Mouse (Mus musculus) hindbrain, embryonic 13.5 days (tissue): ENCODE data around the gene Arhgap21. TPM values are rescaled to one million over a fixed set of nuclear protein-coding genes. Genes with fewer than 3 reads are reported as not detected.

Experiments
- ATAC-seq: fragments of 200-750 bp; cut with Nextera tagmentation; 2 replicates; pipeline ENCODE4 v1.8.0; 2017; ENCODE audit warnings: moderate TSS enrichment; ENCODE audit not compliant: low FRiP score
- H3K27ac ChIP-seq: fragments of 300-500 bp; sonication (generic); 2 replicates; pipeline ENCODE4 v1.5.1; 2015; ENCODE audit warnings: inconsistent platforms, mild to moderate bottlenecking, moderate library complexity
- H3K27me3 ChIP-seq: fragments of 300-500 bp; sonication (generic); 2 replicates; pipeline ENCODE4 v1.6.1; 2015; ENCODE audit warnings: mild to moderate bottlenecking, inconsistent platforms
- H3K36me3 ChIP-seq: fragments of 300-500 bp; sonication (generic); 2 replicates; pipeline ENCODE4 v1.6.1; 2015; ENCODE audit warnings: mild to moderate bottlenecking, inconsistent platforms
- H3K4me1 ChIP-seq: fragments of 300-500 bp; sonication (generic); replicated peaks from 2 replicates; pipeline ENCODE4 v1.6.1; 2015; ENCODE audit warnings: inconsistent platforms
- H3K4me2 ChIP-seq: fragments of 300-500 bp; sonication (generic); 2 replicates; pipeline ENCODE4 v1.6.1; 2015; ENCODE audit warnings: inconsistent platforms, mild to moderate bottlenecking, moderate library complexity
- H3K4me3 ChIP-seq: fragments of 300-500 bp; sonication (generic); 2 replicates; pipeline ENCODE4 v1.5.1; 2015; ENCODE audit warnings: mild to moderate bottlenecking, inconsistent platforms
- H3K9ac ChIP-seq: fragments of 300-500 bp; sonication (generic); 2 replicates; pipeline ENCODE4 v1.6.1; 2015; ENCODE audit warnings: mild to moderate bottlenecking, inconsistent platforms
- H3K9me3 ChIP-seq: fragments of 300-500 bp; sonication (generic); 2 replicates; pipeline ENCODE4 v1.6.1; 2016; ENCODE audit warnings: inconsistent platforms
- WGBS: fragments of 180-500 bp; shearing (Covaris S2); methylation state at CpG from one replicate; pipeline ENCODE4 v1.1.7; 2015; 5-methylcytosine and 5-hydroxymethylcytosine counted together
- polyA plus RNA-seq: library from polyadenylated mRNA; unstranded; fragments of >200 nt; fragmentation: Nextera tagmentation; extraction: Ambion mirVana; gene quantifications from 2 replicates; pipeline ENCODE4 v1.2.1, GENCODE M21; 2015

Gene Arhgap21
- polyA plus RNA-seq, 1 experiment from 2014 or later, result 35.6 TPM

GRCm38 (mm10) chr2:20924938-20925337, 43.7 kb downstream of the Arhgap21 start:
- ATAC-seq, result no peak
- no peak overlapping the region for H3K9ac ChIP-seq
- no peak overlapping the region for H3K4me2 ChIP-seq
- H3K9me3 ChIP-seq, result no peaks in the 10 kb centered on the region
- no peak overlapping the region for H3K4me3 ChIP-seq
- peaks cover 22% of the 10 kb centered on the region for H3K4me1 ChIP-seq
- H3K27me3 ChIP-seq, result no peaks in the 10 kb centered on the region
- H3K36me3 ChIP-seq, result no peaks in the 10 kb centered on the region
- WGBS, result 57% methylated on average over 1 of the region's 1 CpGs
- H3K27ac ChIP-seq, result no peak overlapping the region

DNA sequence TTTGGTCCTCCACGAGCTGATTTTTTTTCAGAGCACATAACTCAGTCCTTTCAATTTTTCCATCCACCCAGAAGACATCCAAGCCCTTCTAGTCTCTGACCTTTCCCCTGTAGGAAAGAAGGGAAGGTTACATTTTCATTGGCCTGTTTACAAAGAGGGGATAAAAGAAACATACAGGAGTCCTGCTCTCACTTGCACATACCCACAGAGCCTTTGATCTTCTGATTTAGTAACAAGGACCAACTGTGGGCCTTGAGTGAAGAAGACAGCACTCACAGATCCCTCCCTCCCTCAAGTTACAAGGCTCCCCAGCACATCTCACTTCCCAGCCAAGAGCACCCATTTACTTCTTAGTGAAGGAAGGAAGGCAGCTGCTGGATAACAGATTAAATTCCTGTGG, 46.3 kb downstream of the Arhgap21 start:
- Histone ChIP-seq H3K36me3 (no peaks in the 10 kb centered on the region), H3K9ac (no peak overlapping the region), H3K4me1 (peaks cover 22% of the 10 kb centered on the region), H3K4me2 (no peak overlapping the region), H3K9me3 (no peaks in the 10 kb centered on the region), H3K4me3 (no peak overlapping the region), H3K27me3 (no peaks in the 10 kb centered on the region), H3K27ac (no peak overlapping the region)
- ATAC-seq, result no peak
- WGBS, result 3% methylated on average over 1 of the region's 1 CpGs

- ATAC-seq, result no peak
These were observed 47.1 kb downstream of the Arhgap21 start for GRCm38 (mm10) chr2:20921558-20921957.

DNA sequence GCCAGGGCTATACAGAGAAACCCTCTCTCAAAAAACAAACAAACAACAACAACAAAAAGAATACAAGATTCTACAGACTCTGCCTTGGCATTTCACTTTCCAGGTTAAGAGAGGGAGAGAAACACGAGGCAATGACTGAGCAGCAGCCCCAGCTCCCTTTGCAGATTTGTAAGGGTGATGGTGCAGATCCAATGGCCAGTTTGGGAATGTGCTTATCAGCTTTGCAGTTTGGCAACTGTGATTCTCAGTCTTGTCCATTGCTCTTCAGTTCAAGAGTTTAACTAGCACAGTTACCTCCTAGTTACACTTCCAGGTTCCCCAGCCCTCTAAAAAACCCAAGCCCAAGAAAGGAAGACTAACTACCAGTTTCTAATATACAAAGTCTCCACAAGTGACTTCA, 47.7 kb downstream of the Arhgap21 start:
- Histone ChIP-seq H3K9me3 (no peaks in the 10 kb centered on the region), H3K27me3 (no peaks in the 10 kb centered on the region), H3K4me3 (no peak overlapping the region), H3K9ac (no peak overlapping the region), H3K27ac (no peak overlapping the region), H3K4me2 (no peak overlapping the region), H3K4me1 (peaks cover 24% of the 10 kb centered on the region), H3K36me3 (no peaks in the 10 kb centered on the region)
- no peak for ATAC-seq
- 76% methylated on average over 1 of the region's 1 CpGs for WGBS

More at GRCm38 (mm10) chr2:20921558-20921957, 47.1 kb downstream of the Arhgap21 start:
- Histone ChIP-seq H3K4me2 (no peak overlapping the region), H3K9me3 (no peaks in the 10 kb centered on the region), H3K27me3 (no peaks in the 10 kb centered on the region), H3K36me3 (no peaks in the 10 kb centered on the region), H3K4me1 (peaks cover 22% of the 10 kb centered on the region), H3K4me3 (no peak overlapping the region), H3K27ac (no peak overlapping the region), H3K9ac (no peak overlapping the region)
- 40% methylated on average over 2 of the region's 2 CpGs for WGBS

GRCm38 (mm10) chr2:20914531-20915320, 54.0 kb downstream of the Arhgap21 start:
- H3K4me2 ChIP-seq, result no peak overlapping the region
- no peak overlapping the region for H3K9ac ChIP-seq
- no peak overlapping the region for H3K27ac ChIP-seq
- H3K9me3 ChIP-seq, result no peaks in the 10 kb centered on the region
- ATAC-seq, result no peak
- H3K36me3 ChIP-seq, result peaks cover 12% of the 10 kb centered on the region
- 0 out of 2 replicates have a peak, but pooled peaks cover 2% of the 10 kb centered on the region for H3K4me1 ChIP-seq
- WGBS, result 94% methylated on average over 10 of the region's 10 CpGs
- H3K27me3 ChIP-seq, result no peaks in the 10 kb centered on the region
- H3K4me3 ChIP-seq, result no peak overlapping the region

DNA sequence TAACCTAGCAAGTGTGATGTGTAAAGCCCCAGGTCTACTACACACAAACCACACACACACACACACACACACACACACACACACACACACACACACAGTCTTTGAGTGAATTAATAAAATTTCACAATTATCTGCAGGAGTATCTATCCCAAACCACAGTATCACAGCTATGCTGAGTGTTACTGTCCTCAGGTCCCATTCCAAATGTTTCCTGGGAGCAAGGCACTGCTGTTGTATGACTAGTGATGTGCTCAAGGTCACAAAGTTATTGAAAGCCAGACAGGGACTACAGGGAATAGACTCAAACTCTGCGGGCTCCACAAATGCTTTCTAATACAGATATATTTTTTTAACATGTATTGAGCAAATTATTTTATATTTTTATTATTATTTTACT, 55.7 kb downstream of the Arhgap21 start:
- no peak overlapping the region for H3K4me3 ChIP-seq
- H3K27ac ChIP-seq, result no peak overlapping the region
- no peak for ATAC-seq
- no peak overlapping the region for H3K4me2 ChIP-seq
- H3K9ac ChIP-seq, result no peak overlapping the region
- no peaks in the 10 kb centered on the region for H3K27me3 ChIP-seq
- 96% methylated on average over 1 of the region's 1 CpGs for WGBS
- peaks cover 15% of the 10 kb centered on the region for H3K36me3 ChIP-seq
- H3K9me3 ChIP-seq, result no peaks in the 10 kb centered on the region
- 0 out of 2 replicates have a peak, but pooled peaks cover 2% of the 10 kb centered on the region for H3K4me1 ChIP-seq

GRCm38 (mm10) chr2:20912348-20913018, 56.2 kb downstream of the Arhgap21 start:
- Histone ChIP-seq H3K4me2 (no peak overlapping the region), H3K27ac (no peak overlapping the region), H3K4me3 (no peak overlapping the region), H3K9me3 (no peaks in the 10 kb centered on the region), H3K27me3 (no peaks in the 10 kb centered on the region), H3K4me1 (0 out of 2 replicates have a peak, but pooled peaks cover 2% of the 10 kb centered on the region), H3K9ac (no peak overlapping the region), H3K36me3 (peaks cover 15% of the 10 kb centered on the region)
- ATAC-seq, result no peak
- 95% methylated on average over 11 of the region's 11 CpGs for WGBS

GRCm38 (mm10) chr2:20910446-20910845, 58.2 kb downstream of the Arhgap21 start:
- Histone ChIP-seq H3K27ac (no peak overlapping the region), H3K4me3 (no peak overlapping the region), H3K4me1 (no peaks in the 10 kb centered on the region), H3K9ac (no peak overlapping the region), H3K9me3 (no peaks in the 10 kb centered on the region), H3K27me3 (no peaks in the 10 kb centered on the region), H3K4me2 (no peak overlapping the region), H3K36me3 (peaks cover 15% of the 10 kb centered on the region)
- WGBS, result 94% methylated on average over 3 of the region's 3 CpGs
- no peak for ATAC-seq

DNA sequence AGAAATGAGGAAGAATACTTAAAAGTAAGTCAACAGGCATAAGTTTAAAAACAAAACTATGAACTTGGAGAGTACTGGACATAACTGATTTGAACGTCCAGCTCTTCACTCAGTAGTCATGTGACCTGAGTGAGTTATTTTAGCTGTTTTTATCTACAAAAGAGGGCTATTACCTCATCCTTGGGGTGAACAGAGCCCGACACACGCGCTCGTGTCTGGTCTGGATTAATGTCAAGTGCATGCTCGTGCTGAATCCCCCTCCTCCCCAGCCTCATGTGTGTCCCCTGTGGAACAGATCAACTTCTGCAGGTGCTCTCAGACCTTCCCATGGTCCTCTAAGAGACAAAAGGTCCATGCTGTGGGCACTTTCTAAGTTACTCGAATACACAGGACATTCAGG, 59.3 kb downstream of the Arhgap21 start:
- H3K36me3 ChIP-seq, result peaks cover 17% of the 10 kb centered on the region
- H3K4me2 ChIP-seq, result no peak overlapping the region
- no peaks in the 10 kb centered on the region for H3K27me3 ChIP-seq
- H3K4me3 ChIP-seq, result no peak overlapping the region
- no peaks in the 10 kb centered on the region for H3K4me1 ChIP-seq
- no peak for ATAC-seq
- H3K27ac ChIP-seq, result no peak overlapping the region
- 85% methylated on average over 7 of the region's 7 CpGs for WGBS
- no peaks in the 10 kb centered on the region for H3K9me3 ChIP-seq
- H3K9ac ChIP-seq, result no peak overlapping the region

GRCm38 (mm10) chr2:20907291-20907690, 61.4 kb downstream of the Arhgap21 start:
- Histone ChIP-seq H3K4me2 (no peak overlapping the region), H3K9ac (no peak overlapping the region), H3K4me1 (peaks cover 9% of the 10 kb centered on the region; the same call in 1 of the 2 replicates), H3K4me3 (no peak overlapping the region), H3K36me3 (peaks cover 16% of the 10 kb centered on the region), H3K27me3 (no peaks in the 10 kb centered on the region), H3K27ac (no peak overlapping the region), H3K9me3 (no peaks in the 10 kb centered on the region)
- 96% methylated on average over 3 of the region's 3 CpGs for WGBS
- no peak for ATAC-seq

- peaks cover 9% of the 10 kb centered on the region; the same call in 1 of the 2 replicates for H3K4me1 ChIP-seq
- WGBS, result 94% methylated on average over 8 of the region's 8 CpGs
- H3K36me3 ChIP-seq, result 0 out of 2 replicates have a peak, but pooled peaks cover 5% of the 10 kb centered on the region
- no peaks in the 10 kb centered on the region for H3K27me3 ChIP-seq
- no peak overlapping the region for H3K9ac ChIP-seq
- H3K9me3 ChIP-seq, result no peaks in the 10 kb centered on the region
- no peak overlapping the region for H3K27ac ChIP-seq
- no peak overlapping the region for H3K4me3 ChIP-seq
- H3K4me2 ChIP-seq, result no peak overlapping the region
- no peak for ATAC-seq
These were observed 63.3 kb downstream of the Arhgap21 start for GRCm38 (mm10) chr2:20905411-20905810.

- H3K4me2 ChIP-seq, result no peak overlapping the region
- H3K4me1 ChIP-seq, result peaks cover 14% of the 10 kb centered on the region
- H3K9ac ChIP-seq, result no peak overlapping the region
- 0 out of 2 replicates have a peak, but pooled peaks cover 2% of the 10 kb centered on the region for H3K36me3 ChIP-seq
- H3K4me3 ChIP-seq, result no peak overlapping the region
- ATAC-seq, result no peak
- H3K27ac ChIP-seq, result no peak overlapping the region
- H3K9me3 ChIP-seq, result no peaks in the 10 kb centered on the region
- WGBS, result 91% methylated on average over 11 of the region's 11 CpGs
- no peaks in the 10 kb centered on the region for H3K27me3 ChIP-seq
These were observed 65.6 kb downstream of the Arhgap21 start for GRCm38 (mm10) chr2:20902981-20903645.
